14 mouse cellular contexts compared by ENCODE assay signal in the genomic region with DNA sequence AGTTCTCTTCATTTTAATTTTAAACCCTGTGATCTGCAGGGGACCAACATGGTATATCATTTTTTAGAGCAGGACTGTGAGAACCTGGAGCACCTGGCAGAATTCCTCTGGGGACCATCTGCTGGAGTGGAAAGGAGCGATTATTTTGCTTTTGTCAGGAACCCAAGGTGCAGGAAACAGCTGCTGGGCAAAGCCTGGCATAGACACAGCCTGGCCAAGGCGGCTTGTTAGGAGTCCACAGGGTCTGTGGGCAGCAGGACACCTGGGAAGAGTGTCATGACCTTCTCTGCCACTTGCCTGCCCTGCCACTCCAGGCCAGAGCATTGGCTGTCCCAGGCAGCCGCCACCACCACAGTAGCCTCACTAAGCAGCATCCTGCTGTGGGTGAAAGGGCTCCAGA.
"Had no signal": no experiment of that assay in that cellular context is flagged by ENCODE, and none has a peak within 500 bp of the region (broad histone marks: within the 10 kb centered on the region; RNA-seq: fewer than 3 reads in every experiment).

No protein-coding gene starts in this region.

- H3K27ac ChIP-seq: limb, embryonic 10.5 days; limb, embryonic 13.5 days; liver, embryonic 13.5 days had no signal

- H3K36me3 ChIP-seq: limb, embryonic 10.5 days; limb, embryonic 13.5 days; liver, embryonic 13.5 days had no signal

- H3K27me3 ChIP-seq: liver, embryonic 13.5 days had no signal

- H3K4me2 ChIP-seq: limb, embryonic 13.5 days; liver, embryonic 13.5 days; midbrain, embryonic 11.5 days had no signal

- H3K4me1 ChIP-seq: limb, embryonic 13.5 days; liver, embryonic 13.5 days had no signal

- DNase-seq: kidney, postnatal 10 days; kidney, postnatal 4 days; liver; liver, embryonic 13.5 days; lung, adult 2 months; lung, postnatal 14 days; lung, postnatal 4 days; midbrain, embryonic 14.5 days; thymus, adult 2 months; thymus, postnatal 14 days; thymus, postnatal 4 days had no signal

- H3K4me3 ChIP-seq: limb, embryonic 10.5 days; limb, embryonic 13.5 days; liver, embryonic 13.5 days had no signal

- H3K9ac ChIP-seq: limb, embryonic 13.5 days; liver, embryonic 13.5 days had no signal

- H3K9me3 ChIP-seq: limb, embryonic 10.5 days; limb, embryonic 13.5 days; liver, embryonic 13.5 days had no signal
